Mouse (Mus musculus): ENCODE measurements around the gene Xpo6.

DNA sequence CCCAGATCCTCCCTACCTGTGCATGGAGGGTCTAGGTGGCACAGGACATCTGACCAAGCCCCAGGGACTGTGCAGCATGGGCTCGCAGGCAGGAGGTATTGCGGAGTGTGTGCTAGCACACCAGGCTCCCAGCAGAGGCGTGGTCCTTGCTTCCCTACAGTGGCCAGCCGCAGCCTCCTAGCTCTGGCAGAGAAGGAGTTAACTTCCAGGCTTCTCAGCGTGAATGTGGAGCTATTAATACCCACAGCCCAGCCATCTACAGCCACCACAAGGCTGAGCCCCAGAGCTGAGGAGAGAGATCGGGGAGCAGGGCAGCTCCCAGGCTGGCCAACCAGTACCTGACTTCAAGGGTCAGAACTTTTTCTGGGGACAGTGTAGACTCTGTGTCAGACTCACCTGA is 47.8 kb upstream of the Xpo6 start:
- TF ChIP-seq GATA1 (IDR thresholded peaks at IDR 0.05; ENCODE audit: borderline replicate concordance, low read length) (no peak), FLI1 (IDR thresholded peaks at IDR 0.05; ENCODE audit: low read length) (no peak)
